Mouse (Mus musculus) liver, adult 2 months (tissue): ENCODE results near the gene Zscan18.

Experiments
- CTCF ChIP-seq: fragments of 200-500 bp; IDR thresholded peaks from 2 replicates; pipeline ENCODE4 v1.5.1; 2011; ENCODE audit warnings: low read depth, low read length, control low read depth
- POLR2A ChIP-seq: fragments of 200-500 bp; IDR thresholded peaks from 2 replicates; pipeline ENCODE4 v1.6.1; 2011; ENCODE audit warnings: low read length, control low read depth; ENCODE audit not compliant: insufficient read depth; ENCODE audit errors: extremely low read depth

DNA sequence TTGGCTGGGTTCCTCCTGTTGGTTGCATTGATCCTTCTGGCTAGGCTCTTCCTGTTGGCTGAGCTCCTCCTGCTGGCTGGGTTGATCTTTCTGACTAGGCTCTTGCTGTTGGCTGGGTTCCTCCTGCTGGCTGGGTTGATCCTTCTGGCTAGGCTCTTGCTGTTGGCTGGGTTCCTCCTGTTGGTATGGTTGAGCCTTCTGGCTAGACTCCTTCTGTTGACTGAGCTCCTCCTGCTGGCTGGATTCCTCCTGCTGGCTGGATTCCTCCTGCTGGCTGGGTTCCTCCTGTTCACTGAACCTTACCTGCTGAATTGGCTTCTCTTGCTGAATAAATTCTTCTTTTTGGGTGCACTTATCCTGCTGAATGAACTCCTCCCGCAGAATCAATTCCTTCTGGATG lies 28.8 kb downstream of the Zscan18 start:
- TF ChIP-seq POLR2A, result no peak
- no peak for TF ChIP-seq CTCF
